ENCODE assay signal across 8 mouse cellular contexts in genomic region chr13:37513905-37514607, GRCm38 (mm10).
DNase-seq lines count a peak whose midpoint lies in the region; ATAC-seq and TF ChIP-seq lines count a peak whose summit lies in the region.

No protein-coding gene starts in this region.

- H3K36me3 ChIP-seq in embryonic facial prominence, embryonic 14.5 days (ENCODE audit: control insufficient read depth, insufficient read depth, low read length) = no peaks in the 10 kb centered on the region
- H3K36me3 ChIP-seq in heart, embryonic 14.5 days (ENCODE audit: control insufficient read depth, insufficient read depth, low read length) = no peaks in the 10 kb centered on the region
- H3K36me3 ChIP-seq in kidney, postnatal 0 days (ENCODE audit: insufficient read depth, low read length) = no peaks in the 10 kb centered on the region
- H3K36me3 ChIP-seq in liver, adult 2 months (ENCODE audit: control insufficient read depth, insufficient read depth, low read length) = no peaks in the 10 kb centered on the region
- H3K36me3 ChIP-seq in neural tube, embryonic 11.5 days (ENCODE audit: control insufficient read depth, insufficient read depth, low read length) = no peaks in the 10 kb centered on the region

- peak overlapping the region; percentile 8 for H3K4me3 ChIP-seq in embryonic facial prominence, embryonic 14.5 days (ENCODE audit: low read depth, low read length)
- 0 out of 4 replicates have a peak overlapping the region, but pooled peaks of 1 of the 2 experiments have one; percentile 6 for H3K4me3 ChIP-seq in heart, embryonic 14.5 days (ENCODE audit: control insufficient read depth in 1 of 2, insufficient read depth in 1 of 2, low read depth in 1 of 2, low read length in 2 of 2)
- no peak overlapping the region for H3K4me3 ChIP-seq in kidney, postnatal 0 days (replicated peaks; ENCODE audit: low read depth, low read length)
- H3K4me3 ChIP-seq in liver, adult 2 months (ENCODE audit: insufficient read depth, low read depth, low read length) = no peak overlapping the region
- no peak overlapping the region; the same call in 1 of the 2 replicates for H3K4me3 ChIP-seq in neural tube, embryonic 11.5 days (ENCODE audit: low read depth, low read length)

- no peaks in the 10 kb centered on the region for H3K27me3 ChIP-seq in embryonic facial prominence, embryonic 14.5 days (replicated peaks; ENCODE audit: control insufficient read depth, insufficient read depth, low read length)
- H3K27me3 ChIP-seq in heart, embryonic 14.5 days (ENCODE audit: control insufficient read depth, insufficient read depth, low read length) = no peaks in the 10 kb centered on the region
- H3K27me3 ChIP-seq in kidney, postnatal 0 days (ENCODE audit: insufficient read depth, low read length) = no peaks in the 10 kb centered on the region
- no peaks in the 10 kb centered on the region for H3K27me3 ChIP-seq in liver, adult 2 months (ENCODE audit: control insufficient read depth, insufficient read depth, low read length)
- H3K27me3 ChIP-seq in neural tube, embryonic 11.5 days (ENCODE audit: control insufficient read depth, insufficient read depth, low read length) = no peaks in the 10 kb centered on the region

- peak overlapping the region; percentile 42 for H3K4me2 ChIP-seq in embryonic facial prominence, embryonic 14.5 days (ENCODE audit: low read depth, low read length)
- H3K4me2 ChIP-seq in heart, embryonic 14.5 days (ENCODE audit: low read length) = peak overlapping the region; percentile 48
- H3K4me2 ChIP-seq in kidney, postnatal 0 days (ENCODE audit: low read length) = peak overlapping the region; percentile 30
- H3K4me2 ChIP-seq in neural tube, embryonic 11.5 days (ENCODE audit: low read depth) = peak overlapping the region; percentile 30

- H3K9me3 ChIP-seq in embryonic facial prominence, embryonic 14.5 days (ENCODE audit: control insufficient read depth, low read length) = no peaks in the 10 kb centered on the region
- H3K9me3 ChIP-seq in heart, embryonic 14.5 days (ENCODE audit: control insufficient read depth, low read length) = no peaks in the 10 kb centered on the region
- H3K9me3 ChIP-seq in kidney, postnatal 0 days (replicated peaks; ENCODE audit: low read length) = no peaks in the 10 kb centered on the region
- no peaks in the 10 kb centered on the region for H3K9me3 ChIP-seq in neural tube, embryonic 11.5 days (ENCODE audit: control insufficient read depth, low read length)

- no peaks in the 10 kb centered on the region for H3K79me2 ChIP-seq in liver, adult 2 months (ENCODE audit: control insufficient read depth, insufficient read depth, low read length)

- TF ChIP-seq CTCF in kidney, postnatal 0 days (IDR thresholded peaks at IDR 0.05; ENCODE audit: low read depth) = peak; percentile 23
- no peak for TF ChIP-seq CTCF in liver, adult 2 months (IDR thresholded peaks at IDR 0.05; ENCODE audit: low read depth, low read length)

- WGBS in embryonic facial prominence, embryonic 14.5 days = 3% methylated on average over 23 of the region's 23 CpGs
- 20% methylated on average over 23 of the region's 23 CpGs for WGBS in heart, embryonic 14.5 days
- WGBS in kidney, postnatal 0 days = 14% methylated on average over 23 of the region's 23 CpGs
- 31% methylated on average over 23 of the region's 23 CpGs for WGBS in liver, adult 2 months
- WGBS in neural tube, embryonic 11.5 days = 10% methylated on average over 23 of the region's 23 CpGs

- H3K27ac ChIP-seq in embryonic facial prominence, embryonic 14.5 days (replicated peaks; ENCODE audit: low read depth, low read length) = peak overlapping the region; percentile 83
- peak overlapping the region; percentile 64 to 79 for H3K27ac ChIP-seq in heart, embryonic 14.5 days (replicated peaks in 1 of 2; ENCODE audit: control insufficient read depth in 1 of 2, insufficient read depth in 1 of 2, low read depth in 2 of 2, low read length in 2 of 2)
- peak overlapping the region; percentile 80 for H3K27ac ChIP-seq in kidney, postnatal 0 days
- peak overlapping the region; percentile 50 for H3K27ac ChIP-seq in liver, adult 2 months (replicated peaks; ENCODE audit: insufficient read depth, low read depth, low read length)
- H3K27ac ChIP-seq in neural tube, embryonic 11.5 days (ENCODE audit: low read depth, low read length) = peak overlapping the region; percentile 73

- ATAC-seq in embryonic facial prominence, embryonic 14.5 days (ENCODE audit: low read depth) = peak; percentile 44
- ATAC-seq in heart, embryonic 14.5 days (ENCODE audit: insufficient number of reproducible peaks, insufficient read depth, low FRiP score, low read depth) = peak; percentile 61; the same call in 1 of the 2 replicates
- ATAC-seq in kidney, postnatal 0 days (replicated peaks; ENCODE audit: low FRiP score, low read depth) = peak; percentile 71
- peak; percentile 73; the same call in 1 of the 2 replicates for ATAC-seq in neural tube, embryonic 11.5 days (ENCODE audit: insufficient read depth, low FRiP score, low TSS enrichment)
- ATAC-seq in megakaryocyte progenitor cell, adult 5-6 weeks (replicated peaks; ENCODE audit: poor library complexity) = no peak

- peak overlapping the region; percentile 28 for H3K9ac ChIP-seq in embryonic facial prominence, embryonic 14.5 days (ENCODE audit: low read depth, low read length)
- peak overlapping the region; percentile 34; the same call in 1 of the 2 replicates for H3K9ac ChIP-seq in heart, embryonic 14.5 days (ENCODE audit: low read length)
- H3K9ac ChIP-seq in kidney, postnatal 0 days (ENCODE audit: low read depth, low read length) = peak overlapping the region; percentile 38
- H3K9ac ChIP-seq in liver, adult 2 months (ENCODE audit: low read depth, low read length) = peak overlapping the region; percentile 21; the same call in 1 of the 2 replicates
- H3K9ac ChIP-seq in neural tube, embryonic 11.5 days (ENCODE audit: low read length) = peak overlapping the region; percentile 38; the same call in 1 of the 2 replicates

- peaks cover 16% of the 10 kb centered on the region for H3K4me1 ChIP-seq in embryonic facial prominence, embryonic 14.5 days (ENCODE audit: control insufficient read depth, insufficient read depth, low read length)
- H3K4me1 ChIP-seq in heart, embryonic 14.5 days (ENCODE audit: control insufficient read depth in 2 of 2, insufficient read depth in 2 of 2, low read length in 2 of 2) = peaks cover 19 to 22% of the 10 kb centered on the region in 2 experiments
- H3K4me1 ChIP-seq in kidney, postnatal 0 days (replicated peaks; ENCODE audit: insufficient read depth, low read length) = peaks cover 14% of the 10 kb centered on the region
- H3K4me1 ChIP-seq in liver, adult 2 months (ENCODE audit: control insufficient read depth, insufficient read depth, low read length) = peaks cover 12% of the 10 kb centered on the region
- peaks cover 9% of the 10 kb centered on the region for H3K4me1 ChIP-seq in neural tube, embryonic 11.5 days (ENCODE audit: control insufficient read depth, insufficient read depth, low read length)

- TF ChIP-seq POLR2A in liver, adult 2 months (IDR thresholded peaks at IDR 0.05; ENCODE audit: extremely low read depth, insufficient read depth, low read length) = no peak

- DNase-seq in cerebellum, adult 11 months = peak; percentile 9
- DNase-seq in embryonic facial prominence, embryonic 14.5 days (ENCODE audit: low spot score) = peak; percentile 89
- DNase-seq in kidney, postnatal 0 days (ENCODE audit: low spot score) = peak; percentile 86
- no peak for DNase-seq in liver, adult 2 months (ENCODE audit: extremely low read depth, low read depth, low spot score)
- DNase-seq in neural tube, embryonic 11.5 days (ENCODE audit: low spot score) = peak; percentile 78
- DNase-seq in thymus, adult 18-20 months = no peak

Comparison
In these comparisons a context has a peak if more than half of its experiments do, and no peak if none do; other contexts are left out.
1. DNase-seq: peak in cerebellum, adult 11 months (single experiment), embryonic facial prominence, embryonic 14.5 days (single experiment), kidney, postnatal 0 days (single experiment) and neural tube, embryonic 11.5 days (single experiment); none in liver, adult 2 months (single experiment) and thymus, adult 18-20 months (0 of 2).
2. Peak in every context shown above with its lines, with median percentiles within 50 percentile points of each other: H3K27ac ChIP-seq, H3K4me2 ChIP-seq and H3K9ac ChIP-seq.